Mouse (Mus musculus) monocyte, adult 5-6 weeks (primary cell): ENCODE data around the gene Gas2l3. TPM values are rescaled to one million over a fixed set of nuclear protein-coding genes. Genes with fewer than 3 reads are reported as not detected.

Experiments used
- ATAC-seq: fragments of 153-309, 156-312 bp; replicated peaks from 2 replicates; pipeline ENCODE4 v1.8.0; 2017; ENCODE audit warnings: mild to moderate bottlenecking; ENCODE audit not compliant: low TSS enrichment, insufficient number of reproducible peaks, severe bottlenecking, poor library complexity, low FRiP score
- total RNA-seq: library from RNA; stranded (forward); fragments of 200-1000, 200-491, 200-594 nt; gene quantifications from 3 replicates; pipeline ENCODE4 v1.2.3, GENCODE M21; 2017

Gas2l3 gene
- total RNA-seq, 1 experiment from 2014 or later = 1.7 TPM

- no peak for ATAC-seq
These were observed 9.4 kb upstream of the Gas2l3 start for GRCm38 (mm10) chr10:89453068-89453641.

GRCm38 (mm10) chr10:89450411-89450810 lies 6.6 kb upstream of the Gas2l3 start:
- no peak for ATAC-seq

GRCm38 (mm10) chr10:89444381-89444780 lies 614 bp upstream of the Gas2l3 start:
- ATAC-seq = no peak

GRCm38 (mm10) chr10:89443115-89443622 lies 598 bp downstream of the Gas2l3 start:
- peak; percentile 64 for ATAC-seq

GRCm38 (mm10) chr10:89442640-89443039 lies 1.1 kb downstream of the Gas2l3 start:
- no peak for ATAC-seq

- no peak for ATAC-seq
These were observed 1.8 kb downstream of the Gas2l3 start for GRCm38 (mm10) chr10:89441961-89442360.

- ATAC-seq = no peak
These were observed 4.4 kb downstream of the Gas2l3 start for GRCm38 (mm10) chr10:89439380-89439779.

- no peak for ATAC-seq
These were observed 5.8 kb downstream of the Gas2l3 start for GRCm38 (mm10) chr10:89437996-89438395.

- ATAC-seq = no peak
These were observed 6.3 kb downstream of the Gas2l3 start for GRCm38 (mm10) chr10:89437472-89437871.

- no peak for ATAC-seq
These were observed 7.8 kb downstream of the Gas2l3 start for GRCm38 (mm10) chr10:89435920-89436319.

- ATAC-seq = no peak
These were observed 8.4 kb downstream of the Gas2l3 start for GRCm38 (mm10) chr10:89435413-89435812.

GRCm38 (mm10) chr10:89434509-89435210 lies 9.1 kb downstream of the Gas2l3 start:
- no peak for ATAC-seq

GRCm38 (mm10) chr10:89432743-89433142 lies 11.0 kb downstream of the Gas2l3 start:
- ATAC-seq = no peak

- ATAC-seq = no peak
These were observed 13.0 kb downstream of the Gas2l3 start for GRCm38 (mm10) chr10:89430751-89431150.

GRCm38 (mm10) chr10:89424800-89425393 lies 18.9 kb downstream of the Gas2l3 start:
- ATAC-seq = no peak

- ATAC-seq = no peak
These were observed 19.6 kb downstream of the Gas2l3 start for GRCm38 (mm10) chr10:89424217-89424616.

- no peak for ATAC-seq
These were observed 20.5 kb downstream of the Gas2l3 start for GRCm38 (mm10) chr10:89423164-89423778.

GRCm38 (mm10) chr10:89422504-89423158 lies 21.1 kb downstream of the Gas2l3 start:
- ATAC-seq = no peak

GRCm38 (mm10) chr10:89417966-89418365 lies 25.8 kb downstream of the Gas2l3 start:
- no peak for ATAC-seq
